Mouse (Mus musculus) erythroblast, embryonic 14.5 days (primary cell): ENCODE results near the gene Klhl29.

Experiments
- GATA1 ChIP-seq: IDR thresholded peaks from 2 replicates; pipeline ENCODE4 v1.6.1; 2012; ENCODE audit warnings: low read length, inconsistent platforms, mixed read lengths
- TAL1 ChIP-seq: IDR thresholded peaks from 3 replicates; pipeline ENCODE4 v1.6.1; 2012; ENCODE audit warnings: low read length, inconsistent platforms, mixed read lengths

DNA sequence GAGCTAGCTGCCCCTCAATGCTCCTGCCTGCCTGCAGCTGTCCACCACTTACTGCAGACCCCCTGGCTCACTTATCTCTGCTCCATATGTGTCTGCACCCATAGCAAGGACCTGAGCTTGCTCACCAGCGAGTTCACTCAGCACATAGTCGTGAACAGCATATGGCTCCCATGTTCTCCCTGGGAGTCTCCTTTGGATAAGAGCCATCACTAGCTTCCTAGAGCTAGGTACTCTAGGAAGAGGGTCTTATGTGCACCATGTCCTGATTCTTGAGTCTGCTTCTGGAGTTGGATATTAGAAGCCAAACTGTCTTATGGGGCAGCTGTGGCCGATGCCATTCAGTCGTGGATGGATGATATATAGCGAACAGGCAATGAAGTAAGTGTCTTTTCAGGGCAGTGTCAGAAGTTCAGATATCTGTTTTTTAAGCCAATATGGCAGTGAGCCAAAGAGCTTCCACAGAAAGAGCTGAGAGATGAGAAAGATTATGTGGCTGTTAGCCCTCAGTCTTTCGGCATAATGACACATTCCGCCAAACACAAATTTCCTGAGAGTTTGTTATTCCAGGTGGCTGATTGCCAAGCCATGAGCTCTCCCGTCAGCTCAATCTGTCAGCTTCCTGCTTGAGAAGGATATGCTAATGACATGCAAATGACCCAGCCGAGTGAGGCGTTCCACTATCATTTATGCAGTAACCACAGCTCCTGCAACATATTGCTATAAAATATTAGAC, 287.5 kb downstream of the Klhl29 start:
- TF ChIP-seq GATA1 = no peak
- TF ChIP-seq TAL1 = no peak
